Mouse (Mus musculus) CH12.LX (cell line): ENCODE measurements around the gene Zfhx3. TPM values are rescaled to one million over a fixed set of nuclear protein-coding genes. Genes with fewer than 3 reads are reported as not detected.

Experiments
- DNase-seq: peaks from one replicate; pipeline ENCODE4 v3.0.0-alpha.2; 2013; ENCODE audit errors: extremely low read depth
- H3K27ac ChIP-seq: 2 replicates; pipeline ENCODE4 v1.5.1; 2012; ENCODE audit warnings: low read depth, mild to moderate bottlenecking, control low read depth, moderate library complexity; ENCODE audit not compliant: insufficient read depth
- H3K27me3 ChIP-seq: replicated peaks from 2 replicates; pipeline ENCODE3; 2012; ENCODE audit warnings: inconsistent platforms
- H3K36me3 ChIP-seq, 2 experiments: replicated peaks in 1 of 2; 2 replicates each; pipeline versions ENCODE3 to v1.6.1; 2012; ENCODE audit warnings: inconsistent platforms in 1 of 2, low read length in 1 of 2, mild to moderate bottlenecking in 1 of 2, mixed read lengths in 1 of 2, moderate library complexity in 1 of 2; ENCODE audit not compliant: control insufficient read depth in 1 of 2, insufficient read depth in 1 of 2
- H3K4me1 ChIP-seq, 2 experiments: 2 replicates each; pipeline ENCODE4 v1.6.1; 2012; ENCODE audit warnings: inconsistent platforms in 1 of 2, moderate library complexity in 1 of 2; ENCODE audit not compliant: insufficient read depth in 2 of 2, control insufficient read depth in 1 of 2
- H3K4me2 ChIP-seq: 2 replicates; pipeline ENCODE4 v1.6.1; 2012; ENCODE audit warnings: low read depth, mild to moderate bottlenecking, control low read depth; ENCODE audit not compliant: poor library complexity, insufficient read depth, severe bottlenecking
- H3K4me3 ChIP-seq, 3 experiments: fragments of 150-350 bp in 1 of 3; sonication (generic) in 1 of 3; replicated peaks in 1 of 3; 2 replicates each; pipeline versions ENCODE3 to v1.5.1; 2011 to 2012; ENCODE audit warnings: low read depth in 2 of 3, low read length in 2 of 3, mild to moderate bottlenecking in 2 of 3, moderate library complexity in 2 of 3, control low read depth in 1 of 3, improper control_type of control experiment in 1 of 3, inconsistent platforms in 1 of 3, mixed read lengths in 1 of 3; ENCODE audit not compliant: poor library complexity in 1 of 3
- H3K79me2 ChIP-seq: replicated peaks from 2 replicates; pipeline ENCODE4 v1.6.1; 2012; ENCODE audit warnings: mild to moderate bottlenecking, moderate library complexity; ENCODE audit not compliant: control insufficient read depth, poor library complexity, insufficient read depth, severe bottlenecking; ENCODE audit errors: extremely low read depth
- H3K9ac ChIP-seq: 2 replicates; pipeline ENCODE4 v1.6.1; 2012; ENCODE audit warnings: low read depth, mild to moderate bottlenecking, control low read depth, moderate library complexity; ENCODE audit not compliant: insufficient read depth
- H3K9me3 ChIP-seq: replicated peaks from 2 replicates; pipeline ENCODE3; 2012; ENCODE audit warnings: low read length, inconsistent platforms, mixed read lengths
- BHLHE40 ChIP-seq: IDR thresholded peaks from 2 replicates; pipeline ENCODE4 v1.6.1; 2011; ENCODE audit warnings: mild to moderate bottlenecking, low read depth, low read length, improper control_type of control experiment
- CHD1 ChIP-seq: IDR thresholded peaks from 2 replicates; pipeline ENCODE4 v1.6.1; 2012; ENCODE audit warnings: low read depth, low read length, improper control_type of control experiment, inconsistent platforms
- CHD2 ChIP-seq: IDR thresholded peaks from 2 replicates; pipeline ENCODE4 v1.6.1; 2011; ENCODE audit warnings: low read length, improper control_type of control experiment
- ELF1 ChIP-seq: IDR thresholded peaks from 2 replicates; pipeline ENCODE4 v1.6.1; 2014; ENCODE audit warnings: low read depth, mild to moderate bottlenecking, inconsistent platforms, low read length, improper control_type of control experiment
- ETS1 ChIP-seq: conservative IDR thresholded peaks from 2 replicates; pipeline ENCODE4 v1.6.1; 2012; ENCODE audit warnings: low read depth, mild to moderate bottlenecking, inconsistent platforms, low read length, improper control_type of control experiment, moderate library complexity
- HCFC1 ChIP-seq: IDR thresholded peaks from 2 replicates; pipeline ENCODE4 v1.6.1; 2012; ENCODE audit warnings: low read depth, mild to moderate bottlenecking, inconsistent platforms, low read length, improper control_type of control experiment
- IRF4 ChIP-seq: IDR thresholded peaks from 2 replicates; pipeline ENCODE4 v1.6.1; 2014; ENCODE audit warnings: low read depth, mild to moderate bottlenecking, inconsistent platforms, low read length, improper control_type of control experiment
- JUN ChIP-seq: IDR thresholded peaks from 2 replicates; pipeline ENCODE4 v1.6.1; 2011; ENCODE audit warnings: low read depth, mild to moderate bottlenecking, low read length, improper control_type of control experiment, moderate library complexity; ENCODE audit not compliant: insufficient read depth
- KAT2A ChIP-seq: IDR thresholded peaks from 2 replicates; pipeline ENCODE4 v1.6.1; 2012; ENCODE audit warnings: low read length, improper control_type of control experiment, inconsistent platforms; ENCODE audit not compliant: insufficient replicate concordance
- MEF2A ChIP-seq: IDR thresholded peaks from 2 replicates; pipeline ENCODE4 v1.6.1; 2014; ENCODE audit warnings: low read depth, mild to moderate bottlenecking, inconsistent platforms, low read length, improper control_type of control experiment, borderline replicate concordance
- NRF1 ChIP-seq: IDR thresholded peaks from 2 replicates; pipeline ENCODE4 v1.6.1; 2014; ENCODE audit warnings: low read depth, mild to moderate bottlenecking, inconsistent platforms, low read length, improper control_type of control experiment, moderate library complexity
- POLR2A ChIP-seq: IDR thresholded peaks from 2 replicates; pipeline ENCODE4 v1.6.1; 2011; ENCODE audit warnings: low read depth, mild to moderate bottlenecking, improper control_type of control experiment, low read length
- POLR2AphosphoS2 ChIP-seq: IDR thresholded peaks from 2 replicates; pipeline ENCODE4 v1.6.1; 2011; ENCODE audit warnings: low read depth, low read length, improper control_type of control experiment
- RAD21 ChIP-seq: IDR thresholded peaks from 2 replicates; pipeline ENCODE4 v1.6.1; 2011; ENCODE audit warnings: low read depth, mild to moderate bottlenecking, low read length, improper control_type of control experiment, moderate library complexity
- RCOR1 ChIP-seq: conservative IDR thresholded peaks from 2 replicates; pipeline ENCODE4 v1.6.1; 2012; ENCODE audit warnings: low read depth, mild to moderate bottlenecking, inconsistent platforms, low read length, improper control_type of control experiment
- SMC3 ChIP-seq: IDR thresholded peaks from 2 replicates; pipeline ENCODE4 v1.6.1; 2011; ENCODE audit warnings: low read depth, low read length, improper control_type of control experiment
- TCF12 ChIP-seq: IDR thresholded peaks from 2 replicates; pipeline ENCODE4 v1.6.1; 2014; ENCODE audit warnings: low read depth, mild to moderate bottlenecking, inconsistent platforms, low read length, improper control_type of control experiment
- USF1 ChIP-seq: IDR thresholded peaks from 2 replicates; pipeline ENCODE4 v1.6.1; 2014; ENCODE audit warnings: low read depth, mild to moderate bottlenecking, inconsistent platforms, low read length, improper control_type of control experiment
- USF2 ChIP-seq: conservative IDR thresholded peaks from 2 replicates; pipeline ENCODE4 v1.6.1; 2011; ENCODE audit warnings: low read depth, low read length, improper control_type of control experiment
- ZC3H11A ChIP-seq: IDR thresholded peaks from 2 replicates; pipeline ENCODE4 v1.6.1; 2012; ENCODE audit warnings: low read depth, mild to moderate bottlenecking, inconsistent platforms, low read length, improper control_type of control experiment
- ZMIZ1 ChIP-seq: IDR thresholded peaks from 2 replicates; pipeline ENCODE4 v1.6.1; 2012; ENCODE audit warnings: low read depth, mild to moderate bottlenecking, inconsistent platforms, low read length, improper control_type of control experiment
- ZNF384 ChIP-seq: IDR thresholded peaks from 2 replicates; pipeline ENCODE4 v1.6.1; 2012; ENCODE audit warnings: low read depth, low read length, improper control_type of control experiment, inconsistent platforms
- dilution Hi-C: fragments of 300-500 bp; cut with MboI; formaldehyde crosslinking; loops from 2 replicates; pipeline ENCODE4 v1.14.3; 2020; ENCODE audit warnings: low sequenced_read_pairs; ENCODE audit not compliant: extremely low pct_unique_long_range_greater_than_20kb, extremely low pct_ligation_motif_present
- in situ Hi-C: fragments of 300-500 bp; cut with MboI; formaldehyde crosslinking; loops from 3 replicates; pipeline ENCODE4 v1.14.3; 2019; ENCODE audit warnings: low sequenced_read_pairs, low pct_ligation_motif_present, low pct_unique_long_range_greater_than_20kb, mixed read lengths
- polyA plus RNA-seq: library from polyadenylated mRNA; unstranded; fragments of >175 nt; gene quantifications from 2 replicates; pipeline ENCODE4 v1.2.1, GENCODE M21; 2012; ENCODE audit warnings: low read depth; ENCODE audit not compliant: insufficient read length
- total RNA-seq, 2 experiments: library from RNA; depleted of rRNA; stranded (reverse); fragments of 300-350 nt in 1 of 2; fragments of >200 nt in 1 of 2; gene quantifications; 2 replicates each; pipeline ENCODE4 v1.2.3; 2012 to 2014

Zfhx3 gene
- total and polyA plus RNA-seq, 3 experiments: 0.05 to 0.76 (median 0.68) TPM

GRCm38 (mm10) chr8:108732500-108732899, 790.1 kb downstream of the Zfhx3 start:
- Histone ChIP-seq H3K4me2 (no peak overlapping the region), H3K9me3 (no peaks in the 10 kb centered on the region), H3K79me2 (no peaks in the 10 kb centered on the region), H3K27me3 (no peaks in the 10 kb centered on the region), H3K9ac (no peak overlapping the region), H3K27ac (no peak overlapping the region), H3K4me1 (peaks cover 2 to 22% of the 10 kb centered on the region in 2 experiments; a peak in 2 of 4 replicates), H3K4me3 (no peak overlapping the region)
- dilution Hi-C loops (no loop called here), in situ Hi-C loops (no loop called here)
- no peak for DNase-seq
- no peak for TF ChIP-seq ZMIZ1
- no peak for TF ChIP-seq TCF12
- no peak for TF ChIP-seq CHD2
- TF ChIP-seq POLR2AphosphoS2: no peak
- TF ChIP-seq RCOR1: no peak
- TF ChIP-seq ZC3H11A: no peak
- no peak for TF ChIP-seq IRF4
- no peak for TF ChIP-seq BHLHE40
- TF ChIP-seq POLR2A: no peak
- TF ChIP-seq RAD21: no peak
- no peak for TF ChIP-seq SMC3
- TF ChIP-seq, all 38 proteins: peak for 0
- H3K36me3 ChIP-seq: no peaks in the 10 kb centered on the region

- no peak for DNase-seq
- H3K4me2 ChIP-seq: no peak overlapping the region
Measured at GRCm38 (mm10) chr8:108733385-108733784, 790.9 kb downstream of the Zfhx3 start.

More at GRCm38 (mm10) chr8:108733385-108733784, 790.9 kb downstream of the Zfhx3 start:
- TF ChIP-seq JUN (no peak), RCOR1 (no peak), ZNF384 (no peak), NRF1 (no peak), HCFC1 (no peak), BHLHE40 (no peak), ETS1 (no peak), MEF2A (no peak), TCF12 (no peak), KAT2A (no peak), USF1 (no peak), USF2 (no peak), POLR2A (no peak), ZMIZ1 (no peak), ELF1 (no peak), CHD1 (no peak)
- TF ChIP-seq, all 38 proteins: peak for 0
- in situ Hi-C loops: no loop called here
- no peak overlapping the region for H3K27ac ChIP-seq
- H3K27me3 ChIP-seq: no peaks in the 10 kb centered on the region
- H3K79me2 ChIP-seq: no peaks in the 10 kb centered on the region
- H3K9me3 ChIP-seq: no peaks in the 10 kb centered on the region
- H3K4me1 ChIP-seq: peaks cover 2 to 22% of the 10 kb centered on the region in 2 experiments; a peak in 2 of 4 replicates
- dilution Hi-C loops: no loop called here
- no peak overlapping the region for H3K4me3 ChIP-seq
- no peaks in the 10 kb centered on the region for H3K36me3 ChIP-seq
- H3K9ac ChIP-seq: no peak overlapping the region
